Mouse (Mus musculus): Measurements from ENCODE around the gene Ppm1b.

DNA sequence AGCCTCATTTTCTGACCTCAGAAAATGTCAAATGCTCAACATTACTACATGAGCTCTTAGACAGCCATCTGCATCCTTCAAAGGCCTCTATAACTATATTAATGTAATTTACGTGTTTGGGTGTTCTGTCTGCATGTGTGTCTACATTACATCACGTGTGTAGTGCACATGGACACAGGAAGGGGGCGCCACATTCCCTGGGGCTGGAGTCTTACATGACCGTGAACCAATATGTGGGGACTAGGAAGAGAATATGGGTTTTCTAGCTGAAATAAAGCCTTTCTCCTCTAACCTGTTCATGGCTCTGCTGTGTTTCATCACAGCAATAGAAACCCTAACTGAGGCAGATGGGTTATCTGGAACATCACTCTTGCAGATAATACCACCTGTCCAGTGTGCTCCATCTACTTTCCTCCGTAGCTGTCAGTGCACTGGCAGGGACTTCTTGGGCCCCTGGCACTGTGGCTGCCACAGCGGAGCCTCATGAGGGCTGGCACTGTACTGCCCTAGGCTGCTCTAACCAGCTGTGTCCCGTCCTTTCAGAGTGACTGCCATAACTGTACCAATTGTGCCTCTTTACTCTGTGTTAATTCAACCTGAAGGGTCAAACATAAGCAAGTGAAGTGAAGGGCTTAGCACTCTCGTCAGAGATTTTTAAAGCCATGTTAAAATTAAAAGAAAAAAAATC lies 114.7 kb downstream of the Ppm1b start:
- TF ChIP-seq USF1 (IDR thresholded peaks at IDR 0.05; ENCODE audit: low read depth, low read length) (no peak), ZC3H11A (IDR thresholded peaks at IDR 0.05; ENCODE audit: low read depth, low read length) (no peak), TCF12 (IDR thresholded peaks at IDR 0.05; ENCODE audit: low read depth, low read length) (no peak), CTCF (IDR thresholded peaks at IDR 0.05 in 2 of 3, conservative IDR thresholded peaks at IDR 0.05 in 1 of 3; ENCODE audit: control insufficient read depth in 1 of 3, insufficient read depth in 1 of 3, low read depth in 2 of 3, low read length in 3 of 3, poor library complexity in 1 of 3, severe bottlenecking in 1 of 3) (peak; percentile 36 to 52 (median 49)), ZMIZ1 (IDR thresholded peaks at IDR 0.05; ENCODE audit: low read depth, low read length) (no peak), MXI1 (IDR thresholded peaks at IDR 0.05; ENCODE audit: low read depth, low read length) (no peak), CHD2 (IDR thresholded peaks at IDR 0.05; ENCODE audit: low read length) (no peak), NRF1 (IDR thresholded peaks at IDR 0.05; ENCODE audit: insufficient read depth, low read depth, low read length, poor library complexity, severe bottlenecking) (no peak), ZNF384 (IDR thresholded peaks at IDR 0.05; ENCODE audit: low read depth, low read length) (no peak), POLR2AphosphoS5 (IDR thresholded peaks at IDR 0.05; ENCODE audit: borderline replicate concordance, low read depth, low read length) (no peak), POLR2AphosphoS2 (IDR thresholded peaks at IDR 0.05; ENCODE audit: low read length) (no peak), MEF2A (IDR thresholded peaks at IDR 0.05; ENCODE audit: extremely low read depth, insufficient replicate concordance, low read depth, low read length, poor library complexity, severe bottlenecking) (no peak), ELF1 (IDR thresholded peaks at IDR 0.05; ENCODE audit: low read depth, low read length) (no peak)

Measured in MEL (cell line).